Mouse (Mus musculus): ENCODE results near the gene Ttc7.

- TF ChIP-seq CTCF (IDR thresholded peaks at IDR 0.05; ENCODE audit: extremely low read depth, insufficient read depth, insufficient read length, insufficient replicate concordance), result no peak
- TF ChIP-seq POLR2A (IDR thresholded peaks at IDR 0.05; ENCODE audit: low read depth, low read length), result no peak
These were observed 120.8 kb downstream of the Ttc7 start for GRCm38 (mm10) chr17:87403462-87403861.
